Mouse (Mus musculus): ENCODE data around the gene Shd.

DNA sequence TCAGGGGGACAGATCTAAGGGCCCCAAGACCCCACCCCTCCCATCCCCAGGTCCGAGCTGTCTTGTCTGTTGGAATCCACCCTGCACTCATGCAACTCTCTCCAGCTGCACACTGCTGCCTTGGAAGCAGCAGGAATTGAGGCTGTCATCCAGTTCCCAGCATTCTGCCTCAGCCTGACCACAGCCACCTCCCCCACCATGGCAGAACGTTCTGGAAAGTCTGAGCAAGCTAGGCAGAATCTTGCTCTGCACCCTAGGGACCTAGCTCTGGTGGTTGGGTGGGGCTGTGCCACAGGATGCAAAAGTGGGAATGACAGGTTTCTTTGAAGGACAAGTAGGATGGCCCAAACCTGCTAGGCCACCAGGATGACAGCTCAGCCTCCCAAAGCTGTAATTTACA, 54.2 kb downstream of the Shd start:
- TF ChIP-seq ZMIZ1 (IDR thresholded peaks at IDR 0.05; ENCODE audit: low read depth, low read length) (no peak), POLR2A (IDR thresholded peaks at IDR 0.05; ENCODE audit: low read depth, low read length) (no peak), SIN3A (IDR thresholded peaks at IDR 0.05; ENCODE audit: low read length) (no peak), MAX (IDR thresholded peaks at IDR 0.05; ENCODE audit: low read length) (no peak), EP300 (IDR thresholded peaks at IDR 0.05; ENCODE audit: low read length) (peak; percentile 21; the same call in 1 of the 2 replicates), CTCF (conservative IDR thresholded peaks at IDR 0.05 in 1 of 2, IDR thresholded peaks at IDR 0.05 in 1 of 2; ENCODE audit: low read depth in 2 of 2, low read length in 2 of 2) (no peak), CHD2 (IDR thresholded peaks at IDR 0.05; ENCODE audit: low read length) (no peak), ZNF384 (IDR thresholded peaks at IDR 0.05; ENCODE audit: low read depth, low read length) (no peak), TBP (conservative IDR thresholded peaks at IDR 0.05; ENCODE audit: low read depth, low read length) (no peak)
